Mouse (Mus musculus) forelimb bud, embryonic 11.5 days (tissue): ENCODE results near the gene Zrsr2.

Experiments used
- DNase-seq: peaks from one replicate; pipeline ENCODE4 v3.0.0-alpha.2; 2012; ENCODE audit warnings: low read depth, low spot score

Gene Zrsr2

DNA sequence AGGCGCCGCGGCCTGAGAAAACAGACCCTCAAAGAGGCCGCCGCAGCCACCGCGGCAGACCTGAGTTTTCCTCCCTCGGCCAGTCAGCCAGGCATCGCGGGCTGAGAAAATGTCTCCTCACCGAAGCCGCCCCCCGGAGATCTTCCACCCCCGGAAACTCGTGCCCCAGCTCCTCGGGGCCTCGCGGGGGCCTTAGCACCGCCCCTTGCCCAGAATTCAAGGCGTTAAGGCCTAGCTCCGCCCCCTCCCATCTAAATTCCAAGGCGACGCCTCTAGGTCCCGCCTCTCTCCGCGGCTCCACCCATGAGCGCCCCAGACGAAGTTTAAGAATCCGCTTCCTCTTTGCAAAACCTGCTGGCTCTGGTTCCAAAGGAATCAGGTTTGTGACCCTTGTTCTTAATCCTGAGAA, at the start of gene Zrsr2:
Gene Zrsr2 (minus strand): TSS at position 195 of the 409 bp plus-strand sequence.
- peak; percentile 87 for DNase-seq

DNA sequence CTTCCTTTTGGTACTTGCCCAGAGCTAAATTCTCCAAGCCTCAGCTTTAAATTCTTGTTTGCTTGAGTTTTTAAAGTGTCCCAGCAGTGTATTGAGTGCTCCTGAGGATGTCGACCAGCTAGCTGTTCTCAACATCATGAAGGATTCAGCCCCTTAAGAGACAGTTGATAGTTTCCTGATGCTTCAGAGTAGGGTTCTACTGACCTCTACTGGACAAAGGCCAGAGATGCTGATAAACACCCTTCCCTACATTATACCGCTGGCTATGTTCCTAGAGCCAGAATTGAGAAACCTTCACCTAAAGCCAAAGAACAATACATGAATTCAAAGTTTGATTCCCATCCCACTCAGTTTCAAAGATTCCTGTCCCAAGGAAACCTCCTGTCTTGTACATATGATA, 46.3 kb upstream of the Zrsr2 start:
- DNase-seq: peak; percentile 49

DNA sequence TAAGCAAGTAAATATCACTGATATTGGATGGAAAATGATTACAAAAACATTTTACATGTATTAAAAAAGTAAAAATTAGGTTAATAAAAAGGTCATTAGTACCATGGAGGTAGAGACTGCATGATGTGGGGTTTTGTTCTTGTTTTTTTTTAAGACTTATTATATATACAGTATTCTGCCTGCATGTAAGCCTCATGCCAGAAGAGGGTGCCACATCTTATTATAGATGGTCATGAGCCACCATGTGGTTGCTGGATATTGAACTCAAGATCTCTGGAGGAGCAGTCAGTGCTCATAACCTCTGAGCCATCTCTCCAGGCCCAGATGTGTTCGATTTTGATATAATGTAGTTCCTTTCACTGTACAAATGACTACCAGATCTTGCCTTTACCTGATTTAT, 41.4 kb upstream of the Zrsr2 start:
- DNase-seq: no peak

DNA sequence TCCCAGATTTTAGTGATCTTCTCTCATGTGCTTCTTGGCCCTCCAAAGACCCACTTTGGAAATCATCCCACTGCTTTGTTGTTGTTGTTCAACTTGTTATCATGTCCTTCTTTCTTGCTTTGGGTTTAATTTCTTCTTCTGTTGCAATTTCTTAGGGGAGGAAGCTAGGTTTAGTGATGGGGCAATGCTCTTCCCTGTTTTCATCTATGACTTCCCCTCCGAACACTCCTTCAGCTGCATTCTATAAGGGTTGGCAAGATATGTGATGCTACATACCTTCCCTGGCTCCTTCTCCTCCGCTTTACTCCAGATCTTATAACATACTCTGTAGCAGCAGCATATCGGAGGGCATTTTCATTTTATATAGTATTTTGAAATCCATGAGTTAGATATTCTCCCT, 38.3 kb upstream of the Zrsr2 start:
- DNase-seq: no peak

DNA sequence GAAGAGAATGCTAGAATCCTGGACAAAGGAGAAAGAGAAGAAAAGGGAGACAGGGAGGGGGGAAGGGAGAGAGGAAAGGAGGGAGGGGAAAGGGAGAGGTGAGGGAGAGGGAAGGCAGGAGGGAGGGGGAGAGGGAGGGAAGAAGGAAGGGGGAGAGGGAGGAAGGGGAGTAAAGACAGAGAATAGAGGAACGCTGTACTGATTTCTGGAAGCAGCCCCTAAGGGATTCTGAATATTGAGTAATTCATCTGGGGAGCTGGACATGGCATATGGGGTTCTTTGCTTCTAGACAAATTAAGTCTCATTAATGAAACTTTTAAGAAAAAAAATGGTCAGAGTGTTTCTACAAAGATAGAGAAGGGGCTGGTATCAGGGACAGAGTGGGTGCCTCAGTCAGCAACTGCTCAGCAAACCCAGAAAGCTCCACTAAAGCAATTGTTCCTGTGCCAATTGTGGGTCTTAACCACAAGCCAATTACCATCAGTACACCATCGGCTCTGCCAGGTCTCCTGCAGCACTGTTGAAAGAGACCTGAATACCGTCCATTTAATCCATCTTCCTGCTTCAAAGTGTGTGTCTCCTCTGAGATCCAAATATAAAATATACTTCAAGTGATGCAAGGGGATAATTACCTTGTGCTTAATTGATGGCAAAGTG, 29.4 kb upstream of the Zrsr2 start:
- DNase-seq: no peak

DNA sequence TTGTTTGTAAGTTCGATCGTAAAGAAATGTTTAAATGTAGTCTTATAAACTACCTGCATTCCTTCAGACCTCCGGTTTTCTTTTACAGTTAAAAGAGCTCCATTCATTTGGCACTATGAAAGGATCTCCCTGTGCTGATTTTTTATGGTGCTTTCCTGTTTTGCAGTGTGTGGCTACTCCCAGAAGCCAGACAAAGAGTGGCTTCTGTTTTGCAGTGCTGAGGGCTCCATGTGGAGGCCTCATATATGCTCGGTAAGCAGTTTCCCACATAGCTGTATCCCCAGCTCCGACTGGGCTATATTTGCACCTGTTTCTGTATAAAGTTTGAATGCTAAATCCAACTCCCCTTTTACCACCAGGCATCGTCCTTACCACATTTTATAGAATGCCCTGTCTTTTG, 23.7 kb upstream of the Zrsr2 start:
- peak; percentile 28 for DNase-seq

DNA sequence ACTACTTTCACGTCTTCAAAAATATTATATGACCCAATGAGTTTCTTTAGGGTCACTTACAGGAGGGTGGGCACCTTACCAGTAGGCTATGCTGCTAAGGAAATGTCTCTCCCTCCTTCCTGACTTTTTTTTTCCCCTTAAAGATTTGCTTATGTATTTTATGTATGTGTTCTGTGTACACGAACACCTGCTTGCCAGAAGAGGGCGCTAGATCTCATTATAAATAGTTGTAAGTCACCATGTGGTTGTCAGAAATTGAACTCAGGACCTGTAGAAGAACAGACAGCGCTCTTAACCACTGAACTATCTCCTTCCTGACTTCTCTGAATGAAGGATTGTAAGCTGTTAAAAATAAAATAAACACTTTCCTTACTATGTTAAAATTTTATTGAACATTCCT, 23.0 kb upstream of the Zrsr2 start:
- DNase-seq: no peak

DNA sequence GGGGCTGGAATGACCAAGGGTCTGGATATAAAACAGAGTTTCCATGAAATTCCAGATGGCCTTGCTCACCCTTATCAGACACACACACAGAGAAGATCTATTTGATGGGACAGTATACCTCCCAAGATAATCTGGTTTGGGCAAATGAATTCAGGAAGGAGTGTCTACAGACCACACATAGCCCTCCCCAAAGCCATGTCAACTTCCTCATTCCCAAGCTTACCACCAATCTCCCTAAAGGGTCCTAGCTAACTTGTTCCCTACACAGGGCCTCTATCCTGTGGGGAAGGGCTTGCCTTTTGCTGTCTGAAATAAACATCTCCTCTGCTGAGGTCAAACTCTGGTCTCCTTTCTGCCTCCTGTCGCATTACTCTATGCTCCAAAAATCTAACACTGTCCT, 22.6 kb upstream of the Zrsr2 start:
- DNase-seq: no peak

DNA sequence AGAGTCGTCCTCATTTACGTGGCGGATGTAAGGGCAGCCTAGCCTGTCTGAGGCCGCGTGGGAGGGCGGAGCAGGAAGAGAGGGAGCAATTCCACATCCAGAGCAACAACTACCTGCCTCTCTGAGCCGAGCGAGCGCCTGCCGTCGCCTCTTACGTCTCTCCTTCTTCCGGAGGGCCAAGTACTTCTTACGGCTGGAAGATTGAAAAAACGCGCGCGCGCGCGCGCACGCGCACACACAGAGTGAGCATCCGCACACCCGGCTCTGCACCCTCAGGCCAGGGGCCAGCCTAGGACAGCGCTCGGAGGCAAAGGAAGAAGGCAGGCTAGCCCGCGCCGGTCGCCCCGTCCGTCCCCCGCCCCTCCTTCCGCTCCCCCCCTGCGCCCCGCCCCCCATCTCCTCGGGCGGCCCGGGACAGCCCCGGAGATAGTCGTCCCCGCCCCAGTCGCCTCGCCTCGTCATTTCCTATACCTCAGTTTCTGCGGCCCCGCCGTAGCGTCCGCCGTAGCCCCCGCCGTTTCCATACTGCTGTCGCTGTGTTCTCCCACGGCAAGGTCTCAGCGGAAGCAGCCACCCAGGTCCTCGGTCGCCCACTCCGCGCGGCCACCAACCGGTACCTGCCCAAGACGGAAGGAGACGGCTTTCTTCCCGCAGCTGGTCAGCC, 526 bp downstream of the Zrsr2 start:
- DNase-seq: peak; percentile 57

DNA sequence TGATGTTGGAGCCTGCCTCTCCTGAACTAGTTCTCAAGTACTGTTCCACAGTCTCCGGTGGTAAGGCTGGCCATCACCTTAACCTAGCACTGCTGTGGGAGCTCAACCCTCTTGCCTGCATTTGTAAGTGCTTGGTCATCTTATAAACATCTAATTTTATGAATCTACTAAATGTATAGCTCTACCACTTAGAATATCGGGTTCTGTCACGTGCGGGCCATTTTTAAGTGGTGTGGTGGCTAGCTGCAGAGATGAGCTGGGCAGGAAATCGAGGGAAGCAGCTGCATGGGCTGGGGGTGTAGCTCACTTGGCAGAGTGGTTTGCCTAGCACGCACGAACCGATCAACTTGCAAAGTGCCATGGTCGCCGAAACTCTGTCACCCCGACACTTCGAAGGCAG, 1.1 kb downstream of the Zrsr2 start:
- no peak for DNase-seq

DNA sequence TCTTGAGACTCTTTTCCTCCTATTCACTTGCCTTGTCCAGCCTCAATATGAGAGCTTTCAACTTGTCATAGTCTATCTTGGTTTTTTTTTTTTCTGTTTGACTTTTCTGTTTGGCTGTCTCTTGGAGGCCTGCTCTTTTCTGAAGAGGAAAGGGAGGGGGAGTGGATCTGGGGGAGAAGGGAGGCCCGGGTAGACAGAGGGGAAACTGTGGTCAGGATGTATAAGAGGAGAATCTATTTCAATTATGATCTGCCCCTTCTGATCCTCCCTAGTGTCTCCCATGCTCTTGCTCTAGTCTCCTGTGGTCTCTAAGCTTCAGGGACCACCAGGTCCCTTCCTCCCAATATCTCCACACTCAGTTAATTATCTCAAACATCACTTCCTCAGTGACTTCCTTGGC, 6.8 kb downstream of the Zrsr2 start:
- DNase-seq: no peak

DNA sequence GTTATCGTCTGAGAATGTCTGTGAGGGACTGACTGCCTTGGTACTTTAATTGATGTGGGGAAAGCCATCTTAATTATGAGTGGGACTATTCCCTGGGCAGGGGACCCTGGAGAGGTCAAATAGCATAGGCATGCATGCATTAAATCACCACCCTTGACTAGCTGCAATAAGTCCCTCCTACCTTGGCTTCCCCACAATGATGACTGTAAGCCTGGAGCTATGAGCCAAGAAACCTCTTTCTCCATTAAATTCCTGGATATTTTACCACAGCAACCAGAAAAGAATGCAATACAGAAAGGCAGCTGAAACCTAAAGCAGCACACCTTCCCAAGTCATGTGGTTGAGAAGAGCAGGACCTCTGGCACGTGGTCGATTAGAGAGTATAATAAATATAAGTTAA, 14.1 kb downstream of the Zrsr2 start:
- DNase-seq: no peak

DNA sequence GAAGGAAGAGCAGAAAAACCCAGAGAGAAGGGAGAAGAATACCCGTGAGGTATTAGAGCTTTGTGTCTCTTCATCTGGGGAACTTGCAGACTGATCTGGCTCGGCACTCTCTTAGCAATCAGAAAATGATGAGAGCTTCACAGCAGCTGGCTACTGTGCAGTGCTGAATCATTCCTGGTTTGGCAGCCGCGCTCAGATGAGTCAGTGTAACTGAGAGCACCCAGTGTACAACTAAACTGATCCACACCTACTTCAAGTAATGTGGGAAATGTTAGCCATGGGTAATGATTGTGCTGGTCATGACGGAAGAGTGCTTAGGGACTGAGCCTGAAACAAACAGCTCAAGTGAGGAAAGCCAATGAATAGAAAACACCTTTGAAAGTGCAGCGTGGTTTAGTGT, 19.9 kb downstream of the Zrsr2 start:
- no peak for DNase-seq

DNA sequence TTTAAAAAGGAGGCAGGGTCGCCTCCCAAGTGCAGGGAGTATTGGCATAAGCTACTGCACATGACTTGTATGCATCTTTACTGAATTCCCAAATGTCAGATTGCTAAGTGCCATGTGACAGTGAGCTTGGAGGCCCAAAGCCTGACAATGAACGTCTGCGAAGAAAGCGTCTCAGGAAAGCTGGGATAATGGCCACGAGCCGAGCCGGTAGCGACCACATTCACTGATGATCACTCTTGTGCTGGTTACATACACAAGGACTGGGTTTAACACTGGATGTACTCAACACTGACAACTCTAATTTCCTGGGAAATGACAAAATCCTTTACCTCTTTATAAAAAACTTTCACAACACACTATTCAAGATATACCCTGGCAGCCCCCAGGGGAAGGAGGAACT, 23.7 kb downstream of the Zrsr2 start:
- no peak for DNase-seq

DNA sequence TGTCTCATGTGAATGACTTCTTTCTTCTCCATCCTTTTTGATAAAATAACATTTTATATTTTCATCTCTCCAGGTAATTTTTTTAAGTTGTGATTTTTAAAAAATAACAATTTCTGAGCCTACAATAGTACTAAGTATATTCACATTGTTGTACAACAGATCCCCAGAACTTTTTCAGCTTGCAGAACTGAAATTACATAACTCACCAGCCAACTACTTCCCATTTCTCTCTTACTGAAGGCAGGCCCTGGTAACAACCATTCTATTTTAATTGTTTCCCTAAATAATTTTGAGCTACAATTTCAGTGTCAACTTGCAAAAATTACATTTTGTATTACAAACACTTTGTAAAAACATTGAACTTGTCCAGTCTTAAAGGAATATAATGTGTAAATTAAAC, 28.9 kb downstream of the Zrsr2 start:
- no peak for DNase-seq

DNA sequence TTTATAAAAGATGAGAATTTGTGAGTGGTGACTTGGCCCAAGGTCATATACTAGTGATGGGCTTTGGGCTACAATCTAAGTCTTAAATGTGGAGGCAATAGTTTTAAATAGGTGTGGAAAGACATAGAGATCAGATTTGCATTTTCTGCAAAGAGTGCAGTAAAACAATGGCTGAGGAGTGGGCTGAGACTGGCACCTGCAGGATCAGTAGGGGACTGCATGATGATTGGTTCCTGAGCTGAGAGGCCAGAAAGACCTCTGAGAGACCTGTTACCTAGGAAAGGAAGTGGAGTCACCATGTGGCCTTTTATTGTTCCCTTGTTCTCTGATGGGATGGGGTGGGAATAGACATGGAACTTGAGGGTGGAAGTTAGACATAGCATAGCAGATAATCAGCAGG, 45.7 kb downstream of the Zrsr2 start:
- DNase-seq: peak; percentile 17

DNA sequence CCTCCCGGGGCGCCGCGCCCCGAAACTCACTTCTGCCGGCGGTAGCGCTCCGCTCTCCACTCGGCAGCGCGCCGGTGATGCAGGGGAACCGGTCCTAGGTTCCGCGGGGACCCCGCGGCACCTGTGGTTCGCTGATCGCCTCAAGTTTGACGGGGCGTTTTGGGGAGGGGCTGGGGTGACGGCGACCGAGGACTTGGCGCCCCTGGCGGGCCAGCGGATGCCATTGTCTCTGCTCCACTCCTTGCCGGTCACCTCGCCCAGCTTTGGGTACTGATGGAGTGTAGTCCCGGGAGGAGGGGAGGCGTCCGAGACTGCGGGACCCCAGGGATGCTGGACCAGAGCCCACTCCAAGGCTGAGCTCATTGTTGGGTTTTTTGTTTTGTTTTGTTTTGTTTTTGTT, 49.1 kb downstream of the Zrsr2 start:
- DNase-seq: peak; percentile 35

DNA sequence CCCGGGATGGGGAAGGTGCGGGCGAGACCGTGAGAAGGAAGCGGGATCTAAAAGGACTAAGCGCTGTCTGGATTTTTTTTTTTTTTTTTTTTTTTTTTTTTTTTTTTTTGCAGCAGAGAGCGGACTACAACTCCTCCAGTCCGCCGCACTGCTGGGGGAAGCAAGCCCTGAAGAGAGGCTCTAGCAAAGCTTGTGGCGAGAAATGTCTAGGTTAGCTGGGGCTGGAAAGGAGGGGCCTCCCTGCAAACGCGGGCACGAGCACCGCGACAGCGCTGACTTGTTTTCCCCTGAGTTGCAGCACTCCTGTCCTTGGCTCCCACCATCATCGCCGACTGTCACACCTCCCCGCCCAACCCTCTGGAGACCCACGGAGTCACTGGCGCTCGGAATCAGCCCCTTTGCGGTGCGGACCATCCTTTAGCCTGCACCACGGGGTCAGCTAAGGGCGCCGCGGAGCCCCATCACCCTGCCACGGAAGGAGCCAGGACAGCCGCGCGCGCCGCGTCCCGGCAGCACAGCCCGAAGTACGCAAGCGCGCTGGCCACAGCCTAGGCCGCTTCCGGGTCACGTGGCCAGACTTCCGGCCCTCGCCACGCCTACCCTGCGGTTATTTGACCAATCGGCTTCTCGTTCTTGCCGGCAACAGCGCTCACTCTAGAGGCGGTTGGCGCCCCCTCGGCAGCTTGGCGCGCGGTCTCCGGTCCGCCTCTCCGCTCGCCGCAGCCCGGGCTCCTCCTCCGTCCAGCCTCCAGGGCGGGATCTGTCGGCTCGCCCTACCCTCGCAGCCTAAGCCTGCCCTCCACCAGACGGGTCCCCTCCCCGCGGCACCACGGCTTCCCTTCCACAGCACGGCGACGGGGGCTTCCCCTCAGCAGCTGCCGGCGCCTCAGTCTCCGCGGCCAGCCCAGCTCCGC, 49.9 kb downstream of the Zrsr2 start, which contains the start of gene Ap1s2:
Gene Ap1s2 (plus strand): TSS at position 681 of the 914 bp plus-strand sequence.
- DNase-seq: peak; percentile 88

DNA sequence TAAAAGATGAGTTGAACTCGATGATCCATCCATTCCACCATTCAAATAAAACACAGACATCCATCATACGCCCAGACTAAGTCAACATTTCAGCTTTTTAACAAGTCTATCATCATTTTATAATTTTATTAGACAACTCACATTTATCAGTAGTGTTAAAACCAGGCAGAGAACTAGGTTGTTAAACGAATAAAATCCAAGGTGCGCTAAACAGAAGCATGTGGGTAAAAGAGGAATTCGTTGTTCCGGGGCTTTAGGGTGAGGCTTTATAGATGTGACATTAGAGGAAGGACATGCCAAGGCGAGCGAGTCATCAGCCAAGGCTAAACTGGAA, 50.5 kb downstream of the Zrsr2 start:
- DNase-seq: no peak

DNA sequence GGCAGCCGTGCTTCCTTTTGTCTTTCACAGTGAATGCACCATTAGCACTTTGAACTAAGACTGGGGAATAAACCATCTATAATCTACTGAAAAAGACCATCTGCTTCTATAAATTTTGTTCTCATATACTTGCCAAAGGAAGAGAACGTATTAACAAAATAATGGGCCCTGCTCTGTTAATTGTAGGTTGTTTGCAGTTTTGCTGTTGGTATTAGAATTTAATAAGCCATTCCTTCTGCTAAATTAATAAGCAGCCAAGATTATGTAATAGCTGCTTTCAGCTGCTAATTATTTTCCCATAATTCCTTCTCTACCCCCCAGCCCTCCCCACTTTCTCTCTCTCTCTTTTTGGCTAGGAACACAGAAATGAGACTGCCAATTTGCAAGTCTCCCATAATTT, 51.6 kb downstream of the Zrsr2 start:
- DNase-seq: no peak

DNA sequence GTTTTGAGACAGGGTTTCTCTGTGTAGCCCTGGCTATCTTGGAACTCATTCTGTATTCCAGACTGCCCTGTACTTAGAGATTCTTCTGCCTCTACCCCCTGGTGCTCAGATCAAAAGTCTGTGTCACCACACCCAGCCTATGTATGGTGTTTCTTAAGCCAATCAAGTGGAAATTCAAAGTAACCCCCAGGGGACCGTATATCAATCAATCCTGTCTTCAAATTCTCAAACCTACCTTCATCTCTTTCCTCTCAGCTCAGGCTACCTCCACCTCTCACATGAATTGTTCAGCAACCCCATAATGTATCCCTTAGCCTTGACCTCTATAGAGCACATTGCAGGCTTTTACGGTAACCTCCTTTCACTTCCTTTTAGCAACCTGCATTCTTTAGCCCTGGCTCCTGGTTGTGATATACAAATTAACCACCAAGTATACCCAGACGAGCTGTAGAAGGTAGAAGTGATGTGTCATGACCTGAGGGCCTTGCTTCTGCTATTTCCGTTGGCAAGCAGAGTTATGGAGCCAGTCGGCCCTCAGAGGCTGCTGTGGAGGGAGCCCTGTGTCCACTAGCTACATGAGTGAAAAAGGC, 58.9 kb downstream of the Zrsr2 start:
- no peak for DNase-seq

DNA sequence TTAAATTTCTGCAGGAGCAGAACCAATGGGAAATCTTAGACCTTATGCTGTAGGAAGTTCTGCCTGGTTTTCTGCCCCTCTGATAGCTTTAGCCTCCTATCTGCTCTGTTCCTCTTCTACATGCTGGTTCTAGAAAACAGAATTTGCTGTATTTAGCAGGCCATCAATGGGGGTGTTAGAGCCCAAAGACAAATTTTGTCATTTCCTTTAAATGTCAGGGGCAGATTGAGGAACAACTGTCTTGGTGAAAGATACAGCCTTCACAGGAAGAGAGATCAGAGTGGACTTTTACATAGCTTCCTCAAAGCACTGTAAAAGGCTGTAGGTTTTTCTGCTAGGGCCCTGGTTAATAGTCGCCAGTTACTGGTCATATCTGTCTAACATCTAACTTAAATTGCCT, 61.1 kb downstream of the Zrsr2 start:
- DNase-seq: no peak
